Mouse (Mus musculus) olfactory bulb, adult 2 months (tissue): ENCODE data around the gene Ubc. TPM values are rescaled to one million over a fixed set of nuclear protein-coding genes. Genes with fewer than 3 reads are reported as not detected.

Experiments used
- H3K27ac ChIP-seq: fragments of 200-500 bp; 2 replicates; pipeline ENCODE4 v1.5.1; 2012; ENCODE audit warnings: low read depth, low read length; ENCODE audit not compliant: insufficient read depth
- H3K4me1 ChIP-seq: fragments of 200-500 bp; 2 replicates; pipeline ENCODE4 v1.6.1; 2012; ENCODE audit warnings: low read length; ENCODE audit not compliant: control insufficient read depth, insufficient read depth
- H3K4me3 ChIP-seq: fragments of 200-500 bp; 2 replicates; pipeline ENCODE4 v1.5.1; 2012; ENCODE audit warnings: mild to moderate bottlenecking, low read depth, low read length, moderate library complexity; ENCODE audit not compliant: insufficient read depth
- CTCF ChIP-seq: fragments of 200-500 bp; IDR thresholded peaks from 2 replicates; pipeline ENCODE4 v1.5.1; 2012; ENCODE audit warnings: low read depth, mild to moderate bottlenecking, low read length, moderate library complexity; ENCODE audit not compliant: insufficient read depth
- POLR2A ChIP-seq: fragments of 200-500 bp; IDR thresholded peaks from 2 replicates; pipeline ENCODE4 v1.6.1; 2012; ENCODE audit warnings: mild to moderate bottlenecking, low read depth, low read length, moderate library complexity; ENCODE audit not compliant: insufficient read depth
- WGBS: fragments of 180-500 bp; shearing (Covaris S2); methylation state at CpG from one replicate; pipeline ENCODE4 v1.1.7; 2018; 5-methylcytosine and 5-hydroxymethylcytosine counted together
- polyA plus RNA-seq: library from polyadenylated mRNA; stranded (reverse); fragments of >200 nt; gene quantifications from 2 replicates; pipeline ENCODE4 v1.2.4, GENCODE M21; 2012; ENCODE audit warnings: low replicate concordance; ENCODE audit not compliant: missing spikeins, insufficient read depth, insufficient read length

The Ubc gene
- polyA plus RNA-seq, 1 experiment, result 763 TPM

GRCm38 (mm10) chr5:125355650-125356049, 34.4 kb downstream of the Ubc start:
- WGBS, result 61% methylated on average over 7 of the region's 7 CpGs
- no peak for TF ChIP-seq CTCF
- no peak for TF ChIP-seq POLR2A
- no peak overlapping the region for H3K27ac ChIP-seq
- H3K4me3 ChIP-seq, result no peak overlapping the region
- H3K4me1 ChIP-seq, result peaks cover 10% of the 10 kb centered on the region

GRCm38 (mm10) chr5:125354885-125355492, 35.0 kb downstream of the Ubc start:
- H3K27ac ChIP-seq, result no peak overlapping the region
- TF ChIP-seq CTCF (no peak), POLR2A (no peak)
- no peak overlapping the region for H3K4me3 ChIP-seq
- WGBS, result 48% methylated on average over 7 of the region's 7 CpGs
- peaks cover 10% of the 10 kb centered on the region for H3K4me1 ChIP-seq

GRCm38 (mm10) chr5:125352781-125353294, 37.2 kb downstream of the Ubc start:
- Histone ChIP-seq H3K4me3 (no peak overlapping the region), H3K27ac (no peak overlapping the region), H3K4me1 (peaks cover 10% of the 10 kb centered on the region)
- TF ChIP-seq POLR2A (no peak), CTCF (no peak)
- WGBS, result over 99% methylated on average over 5 of the region's 5 CpGs

GRCm38 (mm10) chr5:125351939-125352338, 38.1 kb downstream of the Ubc start:
- Histone ChIP-seq H3K4me3 (no peak overlapping the region), H3K4me1 (peaks cover 10% of the 10 kb centered on the region), H3K27ac (no peak overlapping the region)
- 94% methylated on average over 5 of the region's 5 CpGs for whole genome bisulfite sequencing
- TF ChIP-seq POLR2A (no peak), CTCF (no peak)

GRCm38 (mm10) chr5:125351057-125351456, 38.9 kb downstream of the Ubc start:
- Histone ChIP-seq H3K4me1 (peaks cover 10% of the 10 kb centered on the region), H3K4me3 (no peak overlapping the region), H3K27ac (no peak overlapping the region)
- TF ChIP-seq POLR2A (no peak), CTCF (no peak)
- WGBS, result 82% methylated on average over 8 of the region's 8 CpGs

GRCm38 (mm10) chr5:125349391-125349790, 40.6 kb downstream of the Ubc start:
- WGBS, result 71% methylated on average over 3 of the region's 3 CpGs
- H3K4me3 ChIP-seq, result no peak overlapping the region
- TF ChIP-seq CTCF (no peak), POLR2A (no peak)
- H3K27ac ChIP-seq, result no peak overlapping the region
- H3K4me1 ChIP-seq, result no peaks in the 10 kb centered on the region

GRCm38 (mm10) chr5:125348487-125348886, 41.5 kb downstream of the Ubc start:
- Histone ChIP-seq H3K4me1 (no peaks in the 10 kb centered on the region), H3K4me3 (no peak overlapping the region), H3K27ac (no peak overlapping the region)
- TF ChIP-seq CTCF, result 0 out of 2 replicates have a peak, but pooled peaks have one; percentile 23
- TF ChIP-seq POLR2A, result no peak
- 54% methylated on average over 8 of the region's 8 CpGs for WGBS

GRCm38 (mm10) chr5:125348067-125348466, 41.9 kb downstream of the Ubc start:
- 76% methylated on average over 7 of the region's 7 CpGs for WGBS
- H3K27ac ChIP-seq, result no peak overlapping the region
- TF ChIP-seq CTCF (no peak), POLR2A (no peak)
- no peaks in the 10 kb centered on the region for H3K4me1 ChIP-seq
- no peak overlapping the region for H3K4me3 ChIP-seq

GRCm38 (mm10) chr5:125344296-125344695, 45.7 kb downstream of the Ubc start:
- 87% methylated on average over 6 of the region's 6 CpGs for WGBS
- Histone ChIP-seq H3K4me3 (no peak overlapping the region), H3K27ac (no peak overlapping the region), H3K4me1 (peaks cover 19% of the 10 kb centered on the region)
- no peak for TF ChIP-seq POLR2A
- no peak for TF ChIP-seq CTCF
